Mouse (Mus musculus) induced T-regulatory cell, adult 2 months (primary cell): Measurements from ENCODE around the gene Gm9602.
"Not testable (repeated sequence)": the region's sequence is repeated elsewhere in the genome, so short reads cannot be mapped to it uniquely, and the experiment has no call there.

ENCODE experiments used
- DNase-seq: peaks from one replicate; pipeline ENCODE4 v3.0.0-alpha.2; 2012; ENCODE audit warnings: low read depth

Gene Gm9602

DNA sequence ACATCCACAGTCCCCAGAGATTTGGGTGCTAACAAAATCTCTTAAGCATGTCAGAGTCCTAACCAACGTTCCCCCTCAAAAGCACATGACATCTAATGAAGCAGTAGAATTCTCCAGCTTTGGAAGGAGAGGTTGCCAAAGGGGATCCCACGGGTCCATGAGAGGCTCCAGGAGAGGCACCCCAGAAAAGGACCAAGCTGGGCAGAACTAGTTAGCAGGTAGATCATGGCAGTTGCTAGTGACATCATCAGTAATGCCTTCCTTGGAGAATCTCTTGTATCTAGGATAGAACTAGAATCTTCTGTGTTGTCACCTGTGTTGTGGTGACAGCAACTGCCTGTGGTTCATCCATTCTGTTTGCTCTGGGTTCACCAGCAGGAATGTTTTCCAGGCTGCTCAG, at the start of gene Gm9602:
Gene Gm9602 (plus strand): TSS at position 301 of the 400 bp plus-strand sequence.
- DNase-seq = not testable (repeated sequence)

DNA sequence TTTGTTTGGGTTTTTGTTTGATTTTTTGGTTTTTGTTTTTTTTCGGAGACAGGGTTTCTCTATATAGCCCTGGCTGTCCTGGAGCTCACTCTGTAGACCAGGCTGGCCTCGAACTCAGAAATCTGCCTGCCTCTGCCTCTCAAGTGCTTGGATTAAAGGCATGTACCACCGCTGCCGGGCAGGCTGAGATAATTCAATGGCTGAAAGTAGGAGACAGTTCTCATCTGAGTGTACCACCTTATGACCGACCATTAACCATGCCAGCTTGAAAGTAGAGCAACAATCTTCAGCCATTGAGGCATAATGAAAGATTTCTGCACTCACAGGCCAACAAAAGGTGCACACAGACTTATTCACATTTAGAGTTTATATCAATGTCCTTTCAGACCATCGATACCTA, 30.3 kb downstream of the Gm9602 start:
- not testable (repeated sequence) for DNase-seq

DNA sequence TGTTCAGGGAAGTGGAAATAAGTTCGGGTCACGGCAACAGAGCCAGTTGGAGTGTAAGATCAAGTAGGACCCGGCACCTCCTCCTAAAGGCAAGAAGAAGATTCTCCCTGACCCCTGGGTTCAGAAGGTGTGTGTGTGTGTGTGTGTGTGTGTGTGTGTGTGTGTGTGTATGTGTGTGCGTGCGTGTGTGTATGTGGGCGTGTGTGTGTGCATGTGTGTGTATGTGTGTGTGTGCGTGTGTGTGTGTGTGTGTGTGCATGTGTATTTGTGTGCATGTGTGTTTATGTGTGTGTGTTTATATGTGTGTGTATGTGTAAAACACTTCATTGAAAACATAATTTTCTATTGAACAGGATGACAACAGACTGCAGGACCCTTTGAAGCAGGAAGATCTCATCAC, 45.8 kb downstream of the Gm9602 start:
- not testable (repeated sequence) for DNase-seq
